Mouse (Mus musculus) hindbrain, embryonic 15.5 days (tissue): ENCODE results near the gene Usp36. TPM values are rescaled to one million over a fixed set of nuclear protein-coding genes. Genes with fewer than 3 reads are reported as not detected.

Source experiments
- ATAC-seq: fragments of 200-750 bp; cut with Nextera tagmentation; 2 replicates; pipeline ENCODE4 v1.8.0; 2017; ENCODE audit warnings: low read depth, moderate number of reproducible peaks, moderate TSS enrichment; ENCODE audit not compliant: low FRiP score
- H3K27ac ChIP-seq: fragments of 300-500 bp; sonication (generic); replicated peaks from 2 replicates; pipeline ENCODE4 v1.5.1; 2015; ENCODE audit warnings: mild to moderate bottlenecking, inconsistent platforms
- H3K27me3 ChIP-seq: fragments of 300-500 bp; sonication (generic); 2 replicates; pipeline ENCODE4 v1.6.1; 2015; ENCODE audit warnings: control low read depth, inconsistent platforms
- H3K36me3 ChIP-seq: fragments of 300-500 bp; sonication (generic); 2 replicates; pipeline ENCODE4 v1.6.1; 2015; ENCODE audit warnings: control low read depth, inconsistent platforms
- H3K4me1 ChIP-seq: fragments of 300-500 bp; sonication (generic); replicated peaks from 2 replicates; pipeline ENCODE4 v1.6.1; 2015; ENCODE audit warnings: control low read depth, inconsistent platforms
- H3K4me2 ChIP-seq: fragments of 300-500 bp; sonication (generic); 2 replicates; pipeline ENCODE4 v1.6.1; 2015; ENCODE audit warnings: moderate library complexity, mild to moderate bottlenecking, inconsistent platforms
- H3K4me3 ChIP-seq: fragments of 300-500 bp; sonication (generic); 2 replicates; pipeline ENCODE4 v1.5.1; 2015; ENCODE audit warnings: mild to moderate bottlenecking, inconsistent platforms
- H3K9ac ChIP-seq: fragments of 300-500 bp; sonication (generic); 2 replicates; pipeline ENCODE4 v1.6.1; 2015; ENCODE audit warnings: inconsistent platforms
- H3K9me3 ChIP-seq: fragments of 300-500 bp; sonication (generic); 2 replicates; pipeline ENCODE4 v1.6.1; 2016; ENCODE audit warnings: control low read depth, inconsistent platforms
- WGBS: fragments of 180-500 bp; shearing (Covaris S2); methylation state at CpG from one replicate; pipeline ENCODE4 v1.1.7; 2015; 5-methylcytosine and 5-hydroxymethylcytosine counted together
- polyA plus RNA-seq: library from polyadenylated mRNA; unstranded; fragments of >200 nt; fragmentation: Nextera tagmentation; extraction: Ambion mirVana; gene quantifications from 2 replicates; pipeline ENCODE4 v1.2.1, GENCODE M21; 2015

Usp36 gene
- polyA plus RNA-seq = 16.8 and 19.8 TPM in 2 replicates

- peaks cover 13% of the 10 kb centered on the region for H3K36me3 ChIP-seq
- H3K27ac ChIP-seq = peak within 1 kb of the TSS; percentile 89
- H3K27me3 ChIP-seq = no peaks in the 10 kb centered on the region
- peak within 1 kb of the TSS; percentile 88 for H3K4me2 ChIP-seq
- ATAC-seq = peak; percentile 99
- peak within 1 kb of the TSS; percentile 83 for H3K9ac ChIP-seq
- 1% methylated on average over 68 of the region's 68 CpGs for WGBS
- H3K4me1 ChIP-seq = peaks cover 16% of the 10 kb centered on the region
- H3K4me3 ChIP-seq = peak within 1 kb of the TSS; percentile 73
- no peaks in the 10 kb centered on the region for H3K9me3 ChIP-seq
Measured at GRCm38 (mm10) chr11:118289999-118290889, at the start of gene Usp36. TSS of gene Usp36 (minus strand) at chr11:118290244.

- no peak overlapping the region for H3K27ac ChIP-seq
- no peaks in the 10 kb centered on the region for H3K9me3 ChIP-seq
- H3K4me1 ChIP-seq = peaks cover 14% of the 10 kb centered on the region
- no peak overlapping the region for H3K9ac ChIP-seq
- WGBS = 85% methylated on average over 8 of the region's 8 CpGs
- H3K4me3 ChIP-seq = no peak overlapping the region
- H3K36me3 ChIP-seq = no peaks in the 10 kb centered on the region
- no peaks in the 10 kb centered on the region for H3K27me3 ChIP-seq
- H3K4me2 ChIP-seq = no peak overlapping the region
- ATAC-seq = no peak
Measured at GRCm38 (mm10) chr11:118337491-118338168, 47.6 kb upstream of the Usp36 start.

GRCm38 (mm10) chr11:118333431-118333830 lies 43.4 kb upstream of the Usp36 start:
- 89% methylated on average over 17 of the region's 17 CpGs for WGBS
- H3K36me3 ChIP-seq = no peaks in the 10 kb centered on the region
- no peak overlapping the region for H3K4me2 ChIP-seq
- no peaks in the 10 kb centered on the region for H3K27me3 ChIP-seq
- ATAC-seq = no peak
- H3K27ac ChIP-seq = no peak overlapping the region
- H3K4me1 ChIP-seq = peaks cover 2% of the 10 kb centered on the region
- no peaks in the 10 kb centered on the region for H3K9me3 ChIP-seq
- H3K9ac ChIP-seq = no peak overlapping the region
- H3K4me3 ChIP-seq = no peak overlapping the region

- Histone ChIP-seq H3K36me3 (no peaks in the 10 kb centered on the region), H3K9ac (no peak overlapping the region), H3K4me3 (no peak overlapping the region), H3K27me3 (no peaks in the 10 kb centered on the region), H3K27ac (no peak overlapping the region), H3K4me1 (peaks cover 13% of the 10 kb centered on the region), H3K4me2 (no peak overlapping the region), H3K9me3 (no peaks in the 10 kb centered on the region)
- WGBS = 95% methylated on average over 11 of the region's 11 CpGs
- ATAC-seq = no peak
Measured at GRCm38 (mm10) chr11:118332376-118332775, 42.3 kb upstream of the Usp36 start.

GRCm38 (mm10) chr11:118330777-118331176 lies 40.7 kb upstream of the Usp36 start:
- Histone ChIP-seq H3K36me3 (no peaks in the 10 kb centered on the region), H3K9ac (no peak overlapping the region), H3K4me2 (no peak overlapping the region), H3K27me3 (no peaks in the 10 kb centered on the region), H3K4me3 (no peak overlapping the region), H3K4me1 (peaks cover 27% of the 10 kb centered on the region), H3K9me3 (no peaks in the 10 kb centered on the region), H3K27ac (no peak overlapping the region)
- no peak for ATAC-seq
- 98% methylated on average over 16 of the region's 16 CpGs for WGBS

- no peak overlapping the region for H3K27ac ChIP-seq
- H3K4me3 ChIP-seq = no peak overlapping the region
- peaks cover 27% of the 10 kb centered on the region for H3K4me1 ChIP-seq
- WGBS = 93% methylated on average over 14 of the region's 14 CpGs
- H3K9ac ChIP-seq = no peak overlapping the region
- H3K4me2 ChIP-seq = no peak overlapping the region
- ATAC-seq = no peak
- no peaks in the 10 kb centered on the region for H3K27me3 ChIP-seq
- no peaks in the 10 kb centered on the region for H3K36me3 ChIP-seq
- H3K9me3 ChIP-seq = no peaks in the 10 kb centered on the region
Measured at GRCm38 (mm10) chr11:118330361-118330760, 40.3 kb upstream of the Usp36 start.

GRCm38 (mm10) chr11:118328947-118329346 lies 38.9 kb upstream of the Usp36 start:
- Histone ChIP-seq H3K27ac (peak overlapping the region; percentile 74; the same call in 1 of the 2 replicates), H3K4me1 (peaks cover 31% of the 10 kb centered on the region)
- ATAC-seq = no peak

GRCm38 (mm10) chr11:118328511-118328910 lies 38.5 kb upstream of the Usp36 start:
- Histone ChIP-seq H3K4me3 (no peak overlapping the region), H3K9ac (no peak overlapping the region), H3K27ac (peak overlapping the region; percentile 74), H3K9me3 (no peaks in the 10 kb centered on the region), H3K4me1 (peaks cover 33% of the 10 kb centered on the region), H3K4me2 (no peak overlapping the region), H3K27me3 (no peaks in the 10 kb centered on the region), H3K36me3 (no peaks in the 10 kb centered on the region)
- WGBS = 92% methylated on average over 6 of the region's 6 CpGs
- no peak for ATAC-seq

More at GRCm38 (mm10) chr11:118328947-118329346, 38.9 kb upstream of the Usp36 start:
- no peaks in the 10 kb centered on the region for H3K36me3 ChIP-seq
- H3K4me3 ChIP-seq = no peak overlapping the region
- no peak overlapping the region for H3K9ac ChIP-seq
- no peak overlapping the region for H3K4me2 ChIP-seq
- no peaks in the 10 kb centered on the region for H3K9me3 ChIP-seq
- no peaks in the 10 kb centered on the region for H3K27me3 ChIP-seq
- 90% methylated on average over 5 of the region's 5 CpGs for WGBS

- H3K4me2 ChIP-seq = peak overlapping the region; percentile 24
- 38% methylated on average over 24 of the region's 24 CpGs for WGBS
Measured at GRCm38 (mm10) chr11:118326991-118327971, 37.2 kb upstream of the Usp36 start.

GRCm38 (mm10) chr11:118326491-118326890 lies 36.4 kb upstream of the Usp36 start:
- Histone ChIP-seq H3K27me3 (no peaks in the 10 kb centered on the region), H3K27ac (peak overlapping the region; percentile 74), H3K36me3 (no peaks in the 10 kb centered on the region), H3K4me1 (peaks cover 46% of the 10 kb centered on the region), H3K4me2 (no peak overlapping the region), H3K9me3 (no peaks in the 10 kb centered on the region), H3K4me3 (no peak overlapping the region), H3K9ac (no peak overlapping the region)
- no peak for ATAC-seq
- 93% methylated on average over 4 of the region's 4 CpGs for WGBS

More at GRCm38 (mm10) chr11:118326991-118327971, 37.2 kb upstream of the Usp36 start:
- ATAC-seq = peak; percentile 93
- no peaks in the 10 kb centered on the region for H3K27me3 ChIP-seq
- H3K4me1 ChIP-seq = peaks cover 39% of the 10 kb centered on the region
- no peaks in the 10 kb centered on the region for H3K9me3 ChIP-seq
- H3K9ac ChIP-seq = no peak overlapping the region
- H3K4me3 ChIP-seq = no peak overlapping the region
- H3K27ac ChIP-seq = peak overlapping the region; percentile 74
- H3K36me3 ChIP-seq = no peaks in the 10 kb centered on the region

- ATAC-seq = no peak
- no peaks in the 10 kb centered on the region for H3K27me3 ChIP-seq
- H3K4me1 ChIP-seq = peaks cover 55% of the 10 kb centered on the region
- peaks cover 4% of the 10 kb centered on the region; the same call in 1 of the 2 replicates for H3K36me3 ChIP-seq
- no peak overlapping the region for H3K9ac ChIP-seq
- H3K9me3 ChIP-seq = no peaks in the 10 kb centered on the region
- no peak overlapping the region for H3K4me3 ChIP-seq
- no peak overlapping the region for H3K27ac ChIP-seq
- 77% methylated on average over 5 of the region's 5 CpGs for WGBS
- no peak overlapping the region for H3K4me2 ChIP-seq
Measured at GRCm38 (mm10) chr11:118324541-118324940, 34.5 kb upstream of the Usp36 start.
